Mouse (Mus musculus) ovary, postnatal 36 days (tissue): ENCODE results near the gene Ugt1a5.
A peak's percentile ranks its signal among the peaks of the same experiment; 100 is the strongest.
"Not testable (repeated sequence)": the region's sequence is repeated elsewhere in the genome, so short reads cannot be mapped to it uniquely, and the experiment has no call there.

Source experiments
- DNase-seq: peaks from one replicate; pipeline ENCODE4 v3.0.0; 2022; ENCODE audit warnings: low spot score, mixed read lengths

Ugt1a5 gene

DNA sequence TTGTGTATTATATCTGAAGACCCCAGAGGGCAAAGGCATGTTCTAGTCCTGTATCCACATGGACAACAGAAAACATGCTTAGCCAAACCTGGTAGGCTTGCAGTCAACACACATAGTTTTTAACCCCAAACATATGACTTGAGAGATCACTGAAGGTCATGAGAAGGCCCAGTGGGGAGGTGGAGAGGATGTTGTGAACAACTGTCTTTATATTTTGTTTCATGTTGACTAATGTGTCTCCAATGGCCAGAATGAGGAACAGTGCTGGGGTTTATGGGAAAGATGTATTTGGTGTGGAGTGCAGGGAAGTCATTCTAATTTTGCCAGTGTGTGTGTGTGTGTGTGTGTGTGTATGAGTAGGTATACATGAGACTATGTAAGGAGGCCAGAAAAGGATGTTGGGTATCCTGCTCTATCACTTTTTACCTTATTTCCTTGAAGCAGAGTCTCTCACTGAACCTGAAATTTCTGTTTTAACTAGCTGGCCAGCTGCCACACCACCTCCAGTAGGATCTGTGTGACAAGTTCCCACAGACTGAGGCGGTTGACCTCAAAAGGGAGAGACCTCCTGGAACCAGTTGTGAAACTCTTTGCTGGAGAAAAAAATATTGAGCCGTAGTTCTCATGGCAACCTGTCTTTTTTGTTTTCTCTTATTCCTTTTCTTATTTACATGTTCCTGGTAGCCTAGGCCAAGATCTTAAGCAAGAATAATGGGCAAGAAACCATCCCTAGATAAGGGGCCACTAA, 58.4 kb downstream of the Ugt1a5 start:
- peak; percentile 56 for DNase-seq

DNA sequence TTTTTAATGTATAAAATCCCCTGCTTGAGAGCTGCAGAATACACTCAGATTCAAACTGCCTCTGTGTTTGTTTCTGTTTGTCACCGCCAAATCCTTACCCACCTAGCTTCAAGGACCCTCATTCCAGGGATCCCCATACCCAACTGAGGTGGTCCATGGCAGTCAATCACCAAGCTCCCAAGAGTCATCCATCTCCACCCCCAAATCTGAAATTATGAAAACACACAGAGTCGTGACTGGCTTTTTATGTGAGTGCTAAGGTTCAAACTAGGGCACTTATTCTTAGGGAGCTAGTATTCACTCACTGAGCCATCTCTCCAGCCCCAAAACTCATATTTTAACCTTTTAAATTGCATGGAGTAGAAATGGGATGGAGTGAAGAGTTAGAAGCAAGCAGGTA, 59.5 kb downstream of the Ugt1a5 start:
- DNase-seq, result not testable (repeated sequence)

DNA sequence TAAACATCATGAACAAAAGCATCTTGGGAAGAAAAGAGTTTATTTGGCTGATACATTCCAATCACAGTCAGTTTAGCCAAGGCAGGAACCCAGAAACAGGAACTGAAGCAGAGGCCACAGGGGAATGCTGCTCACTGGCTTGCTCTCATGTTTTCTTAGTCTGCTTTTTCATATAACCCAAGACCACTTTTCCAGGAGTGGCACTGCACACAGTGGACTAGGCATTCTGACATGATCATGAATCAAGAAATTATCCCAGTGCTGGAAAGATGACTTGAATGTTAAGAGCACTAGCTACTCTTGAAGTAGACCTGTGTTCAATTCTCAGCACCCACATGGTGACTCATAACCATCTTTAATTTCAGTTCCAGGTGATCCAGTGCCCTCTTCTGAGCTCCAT, 59.9 kb downstream of the Ugt1a5 start:
- no peak for DNase-seq

DNA sequence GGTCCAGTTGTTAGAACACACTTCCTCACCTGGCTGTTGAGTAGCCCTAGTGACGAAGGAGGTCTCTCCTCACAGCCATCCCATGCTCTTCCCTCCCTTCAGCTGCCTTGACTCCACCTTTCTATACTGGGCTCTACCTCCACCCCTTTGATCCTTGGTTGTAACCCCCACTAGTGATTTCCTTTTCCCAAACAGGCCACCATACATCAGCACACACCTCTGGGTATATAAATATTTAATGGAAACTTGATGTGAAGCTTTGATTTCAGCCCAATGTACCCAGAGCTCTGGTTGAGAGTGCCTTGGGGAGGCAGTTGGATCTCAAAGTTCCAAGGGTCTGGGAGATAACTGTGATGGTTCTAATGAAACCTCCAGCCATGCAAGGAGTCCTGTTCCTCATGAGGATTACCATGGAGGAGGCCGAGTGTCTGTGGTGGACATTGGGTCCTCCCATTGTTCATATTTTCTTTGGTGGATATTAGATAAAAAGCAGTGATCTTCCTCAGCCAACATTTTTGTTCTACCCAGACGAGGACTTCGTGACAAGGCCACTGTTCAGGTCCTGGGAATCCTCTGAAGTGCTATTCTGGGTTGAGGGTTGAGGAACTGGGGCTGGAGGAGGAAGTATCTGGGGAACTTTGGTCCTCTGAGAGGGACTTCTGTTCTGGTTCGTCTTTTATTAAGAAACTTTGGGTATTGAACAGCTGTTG, 61.0 kb downstream of the Ugt1a5 start, which contains the start of gene Mroh2a:
Mroh2a (plus strand) TSS at position 317 of the 710 bp plus-strand sequence.
- no peak for DNase-seq

DNA sequence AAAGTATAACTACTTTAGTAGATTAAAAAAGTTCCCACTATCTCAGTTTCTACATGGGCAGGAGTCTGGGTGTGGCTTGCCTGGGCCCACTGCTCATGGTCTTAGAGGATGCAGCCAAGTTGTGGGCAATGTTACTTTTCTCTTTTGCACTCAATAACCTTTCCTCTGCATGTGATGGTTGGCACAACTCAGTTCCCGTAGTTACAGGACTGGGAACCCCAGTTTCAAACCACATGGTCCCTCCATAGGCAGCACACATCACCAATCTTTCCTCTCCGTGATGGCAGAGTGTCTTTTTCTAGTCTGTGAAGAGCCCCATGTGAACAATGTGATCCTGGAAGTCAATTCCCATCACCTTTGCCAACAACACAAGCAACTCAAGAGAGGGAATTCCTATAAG, 61.7 kb downstream of the Ugt1a5 start:
- no peak for DNase-seq

GRCm38 (mm10) chr1:88228121-88228520, 62.3 kb downstream of the Ugt1a5 start:
- DNase-seq, result peak; percentile 21

DNA sequence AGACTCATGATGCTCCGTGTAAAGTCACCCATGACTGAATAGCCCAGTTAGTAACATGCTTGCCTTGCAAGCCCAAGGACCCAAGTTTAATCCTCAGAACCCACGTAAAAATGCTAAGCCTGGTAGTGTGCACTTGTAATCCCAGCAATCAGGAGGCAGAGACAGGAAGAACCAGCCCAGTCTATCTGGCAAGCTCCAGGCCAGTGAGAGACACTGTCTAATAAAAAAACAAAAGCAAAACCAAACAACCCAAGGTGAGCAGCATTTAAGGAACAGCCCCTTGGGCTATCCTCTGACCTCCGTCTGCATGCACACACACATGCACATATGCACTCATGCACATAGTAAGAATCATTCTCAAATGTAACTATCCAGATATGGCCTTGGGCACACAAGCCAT, 63.8 kb downstream of the Ugt1a5 start:
- no peak for DNase-seq

DNA sequence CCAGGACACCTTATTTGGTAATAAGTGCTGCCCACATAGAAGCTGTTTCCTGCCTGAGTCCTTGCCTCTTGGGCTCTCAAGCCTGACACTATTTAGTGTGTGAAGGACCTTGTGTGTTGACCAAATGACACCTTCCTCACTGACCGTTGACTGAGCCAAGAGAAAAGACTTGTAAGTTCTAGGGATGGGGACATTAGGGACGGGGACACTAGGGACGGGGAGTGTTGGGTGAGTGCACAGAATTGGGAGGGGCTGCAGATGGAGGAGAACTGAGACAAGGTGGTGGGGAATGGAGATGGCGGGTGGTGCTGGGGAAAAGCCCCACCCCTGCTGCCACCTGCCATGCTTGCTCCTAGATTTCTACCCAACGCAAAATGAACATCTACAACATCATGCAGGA, 64.2 kb downstream of the Ugt1a5 start:
- peak; percentile 6 for DNase-seq

GRCm38 (mm10) chr1:88230421-88230820, 64.6 kb downstream of the Ugt1a5 start:
- DNase-seq, result peak; percentile 8

DNA sequence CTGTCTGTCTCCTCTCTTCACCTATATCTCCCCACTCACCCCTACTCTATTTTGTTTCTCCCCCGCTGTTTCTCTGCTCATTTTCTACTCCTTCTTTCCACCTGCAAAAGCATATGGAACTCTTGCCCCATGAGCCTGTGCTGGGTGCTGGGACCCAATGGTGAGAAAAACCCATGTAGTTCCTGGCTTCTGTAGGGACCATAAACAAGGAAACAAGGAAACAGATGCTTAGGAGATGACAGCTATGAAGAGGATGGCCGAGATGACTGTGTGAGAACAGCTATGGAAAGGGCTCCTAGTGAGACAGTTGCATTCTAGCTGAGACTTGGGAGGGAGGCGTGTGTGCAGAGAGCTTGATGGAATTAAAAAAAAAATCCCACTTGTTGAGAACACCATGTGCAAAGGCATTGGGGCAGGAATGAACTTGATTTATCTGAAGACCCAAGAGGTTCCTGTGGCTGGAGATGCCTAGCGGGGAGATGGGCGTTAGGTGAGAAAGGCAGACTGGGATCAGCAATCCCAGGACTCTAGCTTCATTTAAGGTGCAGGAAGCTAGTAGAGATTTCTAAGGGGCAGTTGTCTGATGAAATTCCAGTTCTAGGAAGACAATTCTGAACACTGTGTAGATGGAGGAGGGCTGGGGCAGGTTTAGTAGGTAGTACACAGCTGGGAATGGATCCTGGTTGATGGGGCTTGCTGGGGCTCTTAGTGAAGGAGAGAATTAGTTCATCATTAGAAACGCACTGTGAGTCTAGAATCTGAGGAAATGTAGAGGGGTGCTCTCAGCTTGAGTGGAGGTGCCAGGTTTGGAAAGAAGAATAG, 65.4 kb downstream of the Ugt1a5 start:
- DNase-seq, result peak; percentile 5

DNA sequence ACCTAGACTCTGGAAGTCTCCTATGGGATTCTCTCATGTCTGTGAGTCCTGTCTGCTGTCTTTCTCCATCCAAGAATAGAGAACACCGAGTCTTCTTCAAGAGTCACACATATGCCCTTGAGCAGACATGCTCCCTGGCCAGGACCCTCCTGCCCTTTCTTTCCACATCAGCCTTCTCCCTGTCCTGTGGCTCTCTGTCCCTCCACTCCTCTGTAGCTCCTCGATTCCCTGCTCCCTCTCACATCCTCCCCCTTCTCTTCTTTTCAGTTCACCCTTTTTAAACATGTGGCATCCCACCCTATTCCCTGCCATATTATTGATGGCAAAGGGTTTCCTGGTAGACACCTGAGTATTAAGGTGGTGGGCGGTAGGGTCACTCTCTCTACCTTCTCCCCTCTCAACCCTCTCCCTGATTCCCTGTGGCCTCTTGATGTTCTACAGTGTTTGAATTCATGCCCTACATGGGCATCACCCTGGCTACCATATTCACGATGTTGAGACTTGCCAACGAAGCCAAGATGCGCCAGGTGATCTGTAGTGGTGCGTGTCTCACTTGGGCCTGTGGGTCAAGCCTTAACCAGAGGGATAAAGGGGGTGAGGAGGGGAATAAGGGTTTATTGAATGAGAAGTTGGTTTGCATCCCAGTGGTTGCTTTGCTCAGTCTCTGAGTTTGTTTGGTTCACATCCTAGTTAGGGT, 66.1 kb downstream of the Ugt1a5 start:
- peak; percentile 10 for DNase-seq

DNA sequence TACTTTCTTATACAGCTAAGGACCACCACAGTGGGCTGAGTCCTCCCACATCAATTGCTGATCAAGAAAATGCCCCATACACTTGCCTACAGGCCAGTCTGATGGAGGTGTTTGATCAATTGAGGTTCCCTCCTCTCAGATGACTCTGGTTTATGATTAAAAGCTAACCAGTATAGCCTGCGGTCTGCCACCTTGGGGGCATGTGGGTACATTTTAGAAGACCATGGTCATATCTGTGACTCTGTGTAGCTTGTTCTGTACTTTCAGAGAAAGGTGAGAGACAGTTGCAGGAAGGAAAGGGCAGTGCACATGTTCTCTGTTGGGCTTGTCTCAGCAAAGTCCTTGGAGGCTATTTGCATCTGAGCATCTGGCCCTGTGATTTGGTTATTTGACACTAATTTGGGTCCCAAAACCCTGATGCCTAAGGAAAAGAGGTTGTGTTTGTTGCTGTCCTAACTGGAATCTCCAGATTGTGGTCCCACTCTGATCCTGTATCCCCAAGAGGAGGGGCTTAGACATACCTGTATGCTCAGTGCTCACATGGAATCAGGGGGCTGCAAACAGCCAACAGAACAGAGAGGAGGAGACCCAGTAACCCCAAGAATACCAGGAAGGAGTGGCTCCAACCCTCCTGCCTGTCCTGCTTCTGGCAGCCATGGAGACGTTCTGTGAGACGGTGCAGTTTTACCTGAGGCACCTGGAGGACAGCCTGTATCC, 67.0 kb downstream of the Ugt1a5 start:
- peak; percentile 3 for DNase-seq

- peak; percentile 25 for DNase-seq
Observed at GRCm38 (mm10) chr1:88233421-88234247, 67.8 kb downstream of the Ugt1a5 start.

DNA sequence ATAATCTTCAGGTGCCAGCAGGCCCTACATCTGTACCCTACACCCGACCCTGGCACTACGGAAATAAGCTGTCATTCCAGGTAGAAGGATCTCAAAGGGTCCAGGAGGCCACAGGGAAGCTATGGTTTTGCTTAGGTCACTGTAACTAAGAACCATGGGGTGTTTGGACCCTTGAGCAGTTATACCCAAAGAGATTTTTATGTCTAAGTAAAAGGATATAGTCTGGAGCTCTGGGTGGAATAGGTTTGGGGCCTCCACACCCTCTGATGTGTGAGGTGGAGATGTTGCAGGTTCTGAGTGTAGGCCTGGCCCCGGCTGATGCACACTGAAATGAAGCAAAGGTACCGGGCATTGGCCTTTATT, 68.4 kb downstream of the Ugt1a5 start:
- DNase-seq, result peak; percentile 2

DNA sequence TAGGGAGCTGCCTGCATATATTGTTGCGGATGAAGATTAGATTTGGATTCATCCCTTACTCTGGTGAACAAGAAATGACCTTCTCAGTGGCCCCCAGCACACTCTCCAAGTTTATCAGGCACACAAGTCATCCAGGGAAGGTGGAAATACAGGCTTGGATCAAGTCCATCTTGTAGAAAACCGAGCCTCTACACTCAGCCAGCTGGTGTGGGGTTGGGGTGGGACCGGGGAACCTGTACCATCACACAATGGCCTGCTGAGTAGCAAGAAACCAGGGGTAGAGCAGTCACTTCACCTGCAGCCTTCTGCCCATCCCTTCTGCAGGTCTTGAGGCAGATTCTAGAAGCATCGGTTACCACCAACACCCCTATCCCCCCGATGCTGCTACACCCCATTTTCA, 68.8 kb downstream of the Ugt1a5 start:
- peak; percentile 17 for DNase-seq

- no peak for DNase-seq
Observed at GRCm38 (mm10) chr1:88235046-88235893, 69.5 kb downstream of the Ugt1a5 start.

DNA sequence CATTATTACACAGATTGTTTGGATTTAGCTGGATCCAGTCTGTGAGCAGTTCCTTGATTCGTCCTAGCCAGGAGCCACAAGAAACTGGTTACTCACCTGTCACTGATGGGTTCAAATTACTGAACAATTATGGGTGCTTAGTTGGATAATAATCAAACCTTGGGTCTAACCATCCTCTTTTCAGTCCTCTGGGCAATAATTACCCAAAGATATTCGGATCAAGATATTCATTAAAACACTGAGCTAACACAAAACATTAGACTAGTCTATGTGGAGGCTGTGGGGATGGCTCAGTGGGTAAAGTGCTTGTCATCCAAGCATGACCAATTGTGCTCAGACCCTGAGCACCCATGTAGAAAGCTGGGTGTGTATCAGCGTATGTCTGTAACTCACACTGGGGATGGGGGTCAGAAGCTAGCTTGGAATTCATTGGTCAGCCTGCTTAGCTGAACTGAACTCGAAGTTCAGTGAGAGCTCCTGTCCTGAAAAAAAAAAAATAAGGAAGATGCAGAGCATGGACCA, 70.1 kb downstream of the Ugt1a5 start:
- DNase-seq, result no peak

DNA sequence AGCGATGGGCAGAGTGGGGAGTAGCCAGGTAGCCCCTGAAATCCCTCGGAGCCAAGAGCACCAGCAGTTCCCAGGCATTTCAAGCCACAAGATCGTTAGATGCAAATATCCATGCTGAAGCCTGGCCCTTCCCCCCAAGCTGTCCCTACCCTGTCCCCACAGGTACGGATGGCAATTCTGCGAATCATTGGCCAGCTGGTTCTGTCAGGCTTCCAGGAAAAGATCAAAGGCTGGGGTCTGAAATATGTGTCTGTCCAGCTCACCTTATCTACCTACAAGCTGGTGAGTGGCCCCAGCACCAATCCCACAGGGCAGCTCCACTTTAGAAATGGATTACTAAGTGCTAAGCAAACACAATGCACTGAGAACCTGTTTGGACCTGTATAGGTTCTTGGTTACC, 71.5 kb downstream of the Ugt1a5 start:
- no peak for DNase-seq

DNA sequence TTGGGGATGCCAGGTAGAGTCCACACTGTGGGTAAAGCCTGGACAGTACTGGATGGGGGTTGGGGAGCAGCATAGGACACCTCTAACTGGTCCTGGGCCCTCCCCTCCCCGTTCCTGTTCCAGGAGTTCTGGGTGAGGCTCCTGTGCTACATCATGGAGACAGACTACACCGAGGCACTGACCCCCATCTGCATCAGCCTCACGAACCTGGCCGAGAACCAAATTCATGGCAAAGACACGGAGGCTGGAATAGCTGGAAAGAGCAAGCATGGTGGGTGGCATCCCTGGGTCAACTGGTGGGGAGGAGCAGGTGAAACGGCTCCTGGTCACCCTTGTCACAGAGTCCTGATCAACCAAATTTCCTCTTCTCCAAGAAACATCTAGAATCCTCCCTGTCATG, 73.0 kb downstream of the Ugt1a5 start:
- no peak for DNase-seq
